Mouse (Mus musculus): ENCODE measurements at regions not wholly inside any gene's neighbourhood (a gene's known extent, or its start where the extent isn't known, plus 50 kb on each side); places are given as distances from the start of the nearest gene placed in this dataset.

DNA sequence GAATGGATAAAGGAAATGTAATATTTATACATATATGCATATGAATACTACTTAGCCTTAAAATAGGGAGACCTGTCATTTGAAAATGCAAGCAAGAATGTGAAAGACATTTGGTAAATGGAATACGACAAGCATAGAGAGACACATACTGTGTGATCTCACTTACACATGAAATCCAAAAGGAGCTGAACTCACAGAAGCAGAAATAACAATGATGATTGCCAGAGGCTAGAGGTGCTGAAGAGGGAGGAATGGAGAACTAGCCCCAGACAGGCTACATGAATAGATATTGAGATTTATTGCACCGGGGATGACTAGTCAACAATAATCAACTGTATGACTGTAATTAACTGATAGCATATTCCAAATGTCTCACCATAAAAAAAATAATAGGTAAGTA is 336.6 kb upstream of the Acvr2a start:
- no peak for TF ChIP-seq CTCF (IDR thresholded peaks at IDR 0.05; ENCODE audit: low read depth)
- no peak for TF ChIP-seq EP300 (optimal IDR thresholded peaks at IDR 0.05)
